Mouse (Mus musculus) urinary bladder, adult 18-20 months (tissue): ENCODE measurements around the gene Fut9.

ENCODE experiments used
- DNase-seq, 2 experiments: peaks; one replicate each; pipeline ENCODE4 v3.0.0; 2022; ENCODE audit warnings: low spot score in 2 of 2, mixed read lengths in 2 of 2

The Fut9 gene

DNA sequence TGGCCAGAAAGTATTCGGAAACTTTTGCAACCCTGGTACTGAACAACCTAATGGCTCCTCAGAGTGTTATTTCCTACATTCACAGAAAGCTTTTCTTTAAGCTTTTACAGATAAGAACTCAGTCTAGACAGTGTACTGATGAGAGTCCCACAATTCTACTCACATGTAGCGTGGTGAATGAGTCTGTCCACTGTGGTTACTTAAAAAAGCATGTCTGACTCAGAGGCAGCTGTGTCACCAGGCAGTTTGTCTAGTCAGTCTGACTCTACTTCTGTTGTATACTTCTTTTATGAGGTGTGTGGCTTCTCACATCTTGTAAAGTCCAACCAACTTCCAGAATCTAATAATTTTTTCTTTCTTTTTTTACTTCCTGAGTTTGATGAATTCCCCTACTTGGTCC lies 154.5 kb downstream of the Fut9 start:
- no peak for DNase-seq

DNA sequence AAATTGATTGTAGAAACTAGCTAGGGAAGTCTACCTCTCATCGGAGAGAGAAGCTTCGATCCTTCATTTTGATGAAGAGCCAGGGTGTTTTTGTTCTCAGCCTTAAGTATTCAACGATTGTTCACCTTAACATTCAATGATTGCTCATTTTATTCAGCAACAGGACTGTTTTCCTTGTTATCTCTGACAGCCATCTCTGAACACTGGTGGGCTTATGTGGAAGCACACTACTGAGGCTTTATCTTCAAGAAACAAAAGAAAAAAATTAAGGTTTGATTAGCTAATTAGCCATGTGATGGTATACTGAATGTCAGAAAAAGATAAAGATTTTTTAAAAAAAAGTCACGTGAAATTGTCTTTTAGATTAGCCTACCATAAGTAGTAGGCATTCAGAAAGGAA lies 158.1 kb downstream of the Fut9 start:
- no peak for DNase-seq

DNA sequence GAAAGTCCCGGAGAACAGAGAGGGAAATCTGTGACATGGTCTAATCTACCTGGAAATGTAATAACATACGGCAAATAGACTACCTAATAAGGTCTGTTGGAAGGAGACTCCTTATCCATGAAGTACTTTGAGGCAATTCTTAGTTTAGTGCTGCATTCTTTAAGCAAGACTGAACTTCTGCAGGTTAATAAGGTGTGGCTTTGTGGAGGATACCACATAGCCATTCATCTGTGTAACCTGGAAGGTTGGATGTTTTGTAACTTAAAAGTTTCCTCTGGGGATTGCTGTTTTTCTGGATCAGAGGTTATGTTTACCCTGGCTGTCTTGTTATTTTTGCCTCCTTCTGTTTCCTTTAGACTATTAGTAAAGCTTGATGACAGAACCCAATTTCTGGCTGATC lies 166.8 kb downstream of the Fut9 start:
- DNase-seq = no peak

DNA sequence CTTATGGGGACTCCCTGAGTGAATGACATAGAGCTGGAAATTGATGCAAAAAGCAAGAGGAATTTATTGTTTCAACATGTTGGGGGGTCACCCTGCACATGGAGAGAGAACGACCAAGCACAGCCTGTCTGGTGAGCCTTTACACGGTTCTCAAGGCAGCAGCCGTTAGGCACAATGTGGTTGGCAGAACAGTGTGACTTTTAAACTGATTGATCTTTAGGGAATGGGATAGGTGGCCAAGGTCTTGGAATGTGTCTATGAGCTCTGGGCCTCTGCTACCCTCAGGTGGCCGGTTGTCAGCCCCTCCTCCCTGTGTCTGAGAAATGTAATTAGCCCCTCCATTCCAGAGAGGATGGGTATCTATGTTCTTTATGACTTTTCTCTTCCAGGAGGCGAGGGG lies 171.9 kb downstream of the Fut9 start:
- DNase-seq = no peak

DNA sequence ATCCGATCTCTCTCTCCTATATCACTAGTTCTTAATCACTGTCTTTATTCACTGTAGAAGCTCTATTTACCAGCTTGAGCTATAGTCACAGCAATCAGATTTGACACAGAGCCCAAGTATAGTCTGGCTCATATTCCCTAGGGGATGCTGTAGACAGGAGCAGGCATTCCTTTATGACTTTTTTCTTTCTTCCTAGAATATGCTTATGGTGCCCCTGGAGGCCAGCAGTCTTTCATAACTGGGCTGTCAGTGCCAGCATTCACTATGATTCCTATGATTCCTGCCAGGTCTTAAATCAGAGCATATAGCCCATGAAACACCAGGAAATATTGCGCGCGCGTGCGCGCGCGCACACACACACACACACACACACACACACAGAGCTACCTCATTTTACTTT lies 172.6 kb downstream of the Fut9 start:
- DNase-seq = no peak

DNA sequence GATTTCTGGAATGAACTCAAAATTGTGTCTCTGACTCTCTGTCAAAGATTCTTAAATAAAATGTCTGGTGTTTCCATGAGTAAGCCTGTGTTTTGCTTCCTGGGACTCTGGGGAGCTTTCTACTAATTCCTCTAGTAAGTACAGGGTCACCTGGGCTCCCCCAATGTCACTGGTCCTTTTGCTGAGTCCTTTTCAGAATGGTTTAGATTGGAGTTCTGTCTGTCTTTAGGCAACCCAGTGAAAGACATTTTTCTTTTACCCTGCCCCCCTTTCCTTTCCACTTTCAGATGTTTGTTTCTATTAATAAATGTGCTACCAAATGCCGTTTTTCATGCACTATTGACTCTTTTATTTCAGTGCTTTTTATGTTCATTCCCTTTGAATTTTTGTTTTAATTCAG lies 173.0 kb downstream of the Fut9 start:
- DNase-seq = no peak

DNA sequence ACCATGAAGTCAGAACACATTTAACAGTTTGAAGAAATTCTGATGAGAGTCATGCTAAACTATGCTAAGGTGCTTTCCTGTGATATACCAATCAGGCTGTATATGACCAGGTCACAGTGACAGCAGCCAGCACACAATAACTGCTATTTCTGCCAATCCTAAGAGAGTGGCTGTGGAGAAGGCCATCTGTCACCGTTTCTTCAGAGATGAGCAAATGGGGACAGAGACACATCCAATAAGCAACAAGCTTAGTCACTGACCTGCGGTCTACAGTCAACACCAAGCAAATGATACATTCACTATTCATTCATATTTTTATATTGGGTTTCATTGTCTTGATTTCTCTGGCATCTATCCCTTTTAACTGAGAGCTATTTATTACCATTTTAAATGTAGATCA lies 176.9 kb downstream of the Fut9 start:
- no peak for DNase-seq

DNA sequence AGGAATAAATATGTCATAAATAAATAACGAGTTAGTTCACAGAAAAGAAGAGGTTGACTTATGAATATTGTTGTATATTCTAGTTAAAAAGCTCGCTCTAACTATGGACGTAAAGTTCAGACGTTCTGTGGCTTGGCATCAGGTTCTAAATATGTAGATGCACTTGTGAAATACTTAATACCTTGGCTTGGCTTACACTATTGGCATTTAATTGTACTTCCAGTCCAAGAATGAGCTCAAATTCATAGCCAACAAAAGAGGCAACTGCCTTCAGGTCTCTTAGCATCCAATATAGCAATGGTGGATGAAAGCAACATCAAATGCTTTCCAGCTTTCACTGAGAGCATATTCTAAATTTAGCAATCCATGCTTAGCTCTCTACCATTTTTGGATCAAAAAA lies 182.7 kb downstream of the Fut9 start:
- DNase-seq = no peak

DNA sequence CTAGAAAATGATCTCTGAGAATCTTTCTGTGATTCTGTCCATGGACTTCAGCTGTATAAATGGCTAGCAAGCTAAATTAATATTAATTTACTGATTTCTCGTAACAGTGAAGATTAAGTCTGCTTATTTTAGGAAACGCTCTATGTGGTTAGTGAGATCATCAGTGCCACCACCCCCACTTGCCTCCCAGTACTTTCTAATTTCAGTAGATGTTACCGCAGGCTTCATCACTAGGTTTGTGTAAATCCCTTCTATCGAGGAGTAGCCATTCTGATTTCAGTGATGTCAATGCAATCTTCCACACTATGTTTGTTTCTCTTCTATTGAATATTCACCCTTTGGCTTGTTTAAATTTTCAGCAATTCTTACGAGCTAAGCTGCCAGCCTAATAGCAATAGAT lies 186.6 kb downstream of the Fut9 start:
- no peak for DNase-seq

DNA sequence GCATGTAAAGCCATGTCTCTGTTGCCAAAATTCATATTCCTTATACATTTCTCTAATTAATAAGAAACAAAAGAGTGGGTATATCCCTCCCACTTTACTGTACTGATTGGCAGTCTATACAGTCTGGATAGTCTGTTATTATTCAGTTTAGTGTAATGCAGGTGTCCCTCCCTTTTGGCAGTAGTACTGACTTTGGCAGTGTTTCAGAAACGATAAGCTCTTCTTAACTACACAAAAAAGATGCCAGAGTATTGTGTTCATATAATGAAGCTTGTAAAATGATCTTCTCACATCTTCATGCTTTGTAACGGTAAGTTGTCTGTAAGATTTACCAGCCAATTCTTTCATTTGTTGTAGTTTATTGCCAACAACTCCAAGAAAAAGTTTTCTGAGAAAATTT lies 189.6 kb downstream of the Fut9 start:
- no peak for DNase-seq

DNA sequence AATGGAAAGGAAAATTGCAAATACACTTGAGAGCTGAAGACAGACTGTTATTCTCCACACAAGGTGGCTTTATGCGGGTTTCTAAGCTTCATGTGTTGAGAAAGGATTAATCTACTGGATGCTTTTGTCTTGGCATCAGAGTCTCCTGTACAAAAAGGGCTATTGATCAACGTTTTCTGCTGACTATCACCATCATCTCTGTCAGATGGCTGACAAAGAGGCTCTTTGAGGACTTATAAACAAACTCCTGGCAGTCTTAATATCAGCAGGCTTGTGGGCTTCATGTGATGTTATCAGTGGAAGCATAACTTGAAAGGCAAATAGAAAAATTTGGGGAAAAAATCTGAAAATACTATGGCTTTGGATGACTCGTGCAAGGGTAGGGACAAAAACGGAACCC lies 206.8 kb downstream of the Fut9 start:
- no peak for DNase-seq
